Mouse (Mus musculus) kidney, adult 8-10 months (tissue): ENCODE results near the gene Txndc11.
A peak's percentile ranks its signal among the peaks of the same experiment; 100 is the strongest.

Experiments
- DNase-seq, 2 experiments: peaks; one replicate each; pipeline ENCODE4 v3.0.0; 2022

Gene Txndc11

GRCm38 (mm10) chr16:11097301-11097700, 37.1 kb downstream of the Txndc11 start:
- no peak for DNase-seq

- DNase-seq, result no peak
Observed at GRCm38 (mm10) chr16:11093717-11094386, 40.6 kb downstream of the Txndc11 start.

- no peak for DNase-seq
Observed at GRCm38 (mm10) chr16:11092523-11092922, 41.9 kb downstream of the Txndc11 start.

GRCm38 (mm10) chr16:11092061-11092460, 42.4 kb downstream of the Txndc11 start:
- DNase-seq, result peak; percentile 30 to 54

- DNase-seq, result no peak
Observed at GRCm38 (mm10) chr16:11090836-11091570, 43.4 kb downstream of the Txndc11 start.

- peak; percentile 39 to 62 for DNase-seq
Observed at GRCm38 (mm10) chr16:11086856-11087588, 47.4 kb downstream of the Txndc11 start.

GRCm38 (mm10) chr16:11086299-11086698, 48.2 kb downstream of the Txndc11 start:
- DNase-seq, result no peak

GRCm38 (mm10) chr16:11084181-11084580, 50.3 kb downstream of the Txndc11 start:
- DNase-seq, result no peak

- no peak for DNase-seq
Observed at GRCm38 (mm10) chr16:11078216-11078869, 56.1 kb downstream of the Txndc11 start.

- no peak for DNase-seq
Observed at GRCm38 (mm10) chr16:11077601-11078201, 56.7 kb downstream of the Txndc11 start.

GRCm38 (mm10) chr16:11073060-11073459, 61.4 kb downstream of the Txndc11 start:
- peak in 1 of 2 experiments; percentile 30 for DNase-seq

GRCm38 (mm10) chr16:11072454-11072853, 62.0 kb downstream of the Txndc11 start:
- DNase-seq, result no peak

- DNase-seq, result no peak
Observed at GRCm38 (mm10) chr16:11071887-11072286, 62.6 kb downstream of the Txndc11 start.

GRCm38 (mm10) chr16:11071176-11071575, 63.3 kb downstream of the Txndc11 start:
- DNase-seq, result peak in 1 of 2 experiments; percentile 40

GRCm38 (mm10) chr16:11069710-11070420, 64.6 kb downstream of the Txndc11 start:
- peak; percentile 80 to 88 for DNase-seq

- DNase-seq, result peak in 1 of 2 experiments; percentile 32
Observed at GRCm38 (mm10) chr16:11069271-11069670, 65.2 kb downstream of the Txndc11 start.

GRCm38 (mm10) chr16:11068666-11069065, 65.8 kb downstream of the Txndc11 start:
- DNase-seq, result no peak

GRCm38 (mm10) chr16:11066833-11067191, 67.6 kb downstream of the Txndc11 start:
- DNase-seq, result peak; percentile 41 to 44

GRCm38 (mm10) chr16:11066029-11066832, 68.2 kb downstream of the Txndc11 start, which contains the start of gene Litaf:
Gene Litaf, minus strand, starts transcription at chr16:11066157.
- DNase-seq, result peak; percentile 98 to 99

- no peak for DNase-seq
Observed at GRCm38 (mm10) chr16:11065431-11065830, 69.0 kb downstream of the Txndc11 start.

- no peak for DNase-seq
Observed at GRCm38 (mm10) chr16:11064742-11065141, 69.7 kb downstream of the Txndc11 start.
